Mouse (Mus musculus) kidney, embryonic 16.5 days (tissue): ENCODE results near the gene Cdr2l. TPM values are rescaled to one million over a fixed set of nuclear protein-coding genes. Genes with fewer than 3 reads are reported as not detected.
"Not testable (repeated sequence)": the region's sequence is repeated elsewhere in the genome, so short reads cannot be mapped to it uniquely, and the experiment has no call there.

Experiments used
- ATAC-seq: fragments of 200-750 bp; cut with Nextera tagmentation; 2 replicates; pipeline ENCODE4 v1.8.0; 2017; ENCODE audit warnings: moderate TSS enrichment; ENCODE audit not compliant: low FRiP score, low TSS enrichment
- H3K27ac ChIP-seq: fragments of 300-500 bp; sonication (generic); 2 replicates; pipeline ENCODE4 v1.5.1; 2014; ENCODE audit warnings: low read length
- H3K27me3 ChIP-seq: fragments of 300-500 bp; sonication (generic); 2 replicates; pipeline ENCODE4 v1.6.1; 2014; ENCODE audit warnings: low read length, control low read depth, mixed read lengths; ENCODE audit not compliant: insufficient read depth
- H3K36me3 ChIP-seq: fragments of 300-500 bp; sonication (generic); 2 replicates; pipeline ENCODE4 v1.6.1; 2014; ENCODE audit warnings: low read length, control low read depth, mixed read lengths; ENCODE audit not compliant: insufficient read depth
- H3K4me1 ChIP-seq: fragments of 300-500 bp; sonication (generic); 2 replicates; pipeline ENCODE4 v1.6.1; 2014; ENCODE audit warnings: low read length, control low read depth, mixed read lengths; ENCODE audit not compliant: insufficient read depth
- H3K4me2 ChIP-seq: fragments of 300-500 bp; sonication (generic); replicated peaks from 2 replicates; pipeline ENCODE4 v1.6.1; 2014; ENCODE audit warnings: low read depth, low read length
- H3K4me3 ChIP-seq: fragments of 300-500 bp; sonication (generic); 2 replicates; pipeline ENCODE4 v1.5.1; 2014; ENCODE audit warnings: mild to moderate bottlenecking, low read length
- H3K9ac ChIP-seq: fragments of 300-500 bp; sonication (generic); replicated peaks from 2 replicates; pipeline ENCODE4 v1.6.1; 2014; ENCODE audit warnings: low read length
- H3K9me3 ChIP-seq: fragments of 300-500 bp; sonication (generic); 2 replicates; pipeline ENCODE4 v1.6.1; 2016; ENCODE audit warnings: low read length, control low read depth
- WGBS: fragments of 180-500 bp; shearing (Covaris S2); extraction: QIAGEN DNeasy Blood & Tissue Kit; methylation state at CpG from one replicate; pipeline ENCODE4 v1.1.7; 2014; 5-methylcytosine and 5-hydroxymethylcytosine counted together
- polyA plus RNA-seq: library from polyadenylated mRNA; unstranded; fragments of >200 nt; fragmentation: Nextera tagmentation; extraction: Ambion mirVana; gene quantifications from 2 replicates; pipeline ENCODE4 v1.2.1, GENCODE M21; 2015

The Cdr2l gene
- polyA plus RNA-seq, 1 experiment from 2014 or later, result 7.9 TPM

DNA sequence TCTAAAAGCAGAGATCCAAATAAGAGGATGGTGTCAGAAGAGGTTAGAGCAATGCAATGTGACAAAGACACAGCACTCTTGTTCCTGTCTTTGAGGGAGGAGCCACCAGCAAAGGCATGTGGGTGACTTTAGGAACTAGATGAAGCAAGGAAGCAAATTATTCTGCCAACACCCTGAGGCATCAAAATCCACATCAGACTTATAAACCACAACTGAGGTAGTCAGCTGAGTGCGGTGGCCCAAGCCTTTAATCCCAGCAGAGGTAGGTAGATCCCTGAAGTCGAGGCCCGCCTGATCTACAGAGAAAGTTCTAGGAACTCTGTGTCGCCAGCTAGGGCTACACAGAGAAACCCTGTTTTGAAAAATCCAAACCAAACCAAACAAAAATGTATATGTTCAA is 4.5 kb upstream of the Cdr2l start:
- H3K27ac ChIP-seq, result no peak overlapping the region
- H3K9ac ChIP-seq, result no peak overlapping the region
- H3K4me2 ChIP-seq, result no peak overlapping the region
- no peaks in the 10 kb centered on the region for H3K9me3 ChIP-seq
- H3K4me3 ChIP-seq, result no peak overlapping the region
- no peak for ATAC-seq
- peaks cover 14% of the 10 kb centered on the region; the same call in 1 of the 2 replicates for H3K4me1 ChIP-seq
- H3K27me3 ChIP-seq, result peaks cover 29% of the 10 kb centered on the region
- H3K36me3 ChIP-seq, result no peaks in the 10 kb centered on the region
- 81% methylated on average over 4 of the region's 4 CpGs for WGBS

- no peak overlapping the region for H3K27ac ChIP-seq
- H3K4me1 ChIP-seq, result peaks cover 20% of the 10 kb centered on the region
- H3K9me3 ChIP-seq, result no peaks in the 10 kb centered on the region
- no peak overlapping the region for H3K4me2 ChIP-seq
- H3K9ac ChIP-seq, result no peak overlapping the region
- no peaks in the 10 kb centered on the region for H3K36me3 ChIP-seq
- WGBS, result 81% methylated on average over 7 of the region's 7 CpGs
- H3K4me3 ChIP-seq, result no peak overlapping the region
- ATAC-seq, result no peak
- H3K27me3 ChIP-seq, result peaks cover 28% of the 10 kb centered on the region
These were observed 3.9 kb upstream of the Cdr2l start for GRCm38 (mm10) chr11:115377854-115378253.

DNA sequence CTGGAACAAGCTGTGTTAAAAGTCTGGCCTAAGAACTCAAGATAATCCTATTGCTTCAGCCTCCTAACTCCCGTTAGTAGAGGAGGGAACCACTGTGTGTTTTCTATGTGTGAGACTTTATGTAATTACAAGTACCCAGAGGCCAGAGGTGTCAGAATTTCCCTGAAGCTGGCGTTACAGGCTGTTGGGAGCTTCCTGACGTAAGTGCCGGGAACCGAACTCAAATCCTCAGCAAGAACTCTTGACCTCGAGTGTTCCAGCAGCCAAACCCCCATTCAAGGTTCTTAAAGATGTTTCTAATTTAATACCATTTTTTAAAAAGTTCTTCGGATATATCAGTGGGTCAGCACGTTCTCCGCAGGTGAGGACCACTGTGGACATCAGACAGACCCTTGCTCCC is 440 bp upstream of the Cdr2l start:
- 11% methylated on average over 9 of the region's 9 CpGs for WGBS
- Histone ChIP-seq H3K9ac (peak overlapping the region; percentile 84; the same call in 1 of the 2 replicates), H3K27ac (peak overlapping the region; percentile 53; the same call in 1 of the 2 replicates)

DNA sequence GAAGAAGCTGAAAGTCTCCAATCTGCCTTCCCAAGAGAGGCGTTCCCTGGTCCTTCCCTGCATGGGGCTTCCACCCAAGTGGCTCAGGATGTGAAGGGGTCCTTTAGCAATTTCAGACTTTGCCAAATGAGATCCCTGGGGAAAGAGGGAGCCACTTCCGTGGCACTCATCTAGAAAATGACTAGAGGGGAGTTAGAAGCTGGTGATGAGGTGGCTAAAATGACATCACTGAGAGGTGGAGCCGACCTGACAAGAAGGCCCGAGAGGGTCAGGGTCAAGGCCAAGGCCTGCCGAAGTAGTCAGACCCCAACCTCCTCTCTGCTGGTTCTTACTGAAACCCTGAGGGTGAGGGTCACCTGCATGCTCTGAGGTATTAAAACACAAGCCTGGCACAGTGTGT is 1.2 kb downstream of the Cdr2l start:
- no peak overlapping the region; the same call in 1 of the 2 replicates for H3K27ac ChIP-seq
- WGBS, result 13% methylated on average over 5 of the region's 5 CpGs
- peak overlapping the region; percentile 84 for H3K9ac ChIP-seq
- no peaks in the 10 kb centered on the region for H3K36me3 ChIP-seq
- no peaks in the 10 kb centered on the region for H3K27me3 ChIP-seq
- H3K9me3 ChIP-seq, result no peaks in the 10 kb centered on the region
- peak overlapping the region; percentile 74 for H3K4me3 ChIP-seq
- H3K4me2 ChIP-seq, result peak overlapping the region; percentile 83
- H3K4me1 ChIP-seq, result peaks cover 36% of the 10 kb centered on the region
- ATAC-seq, result no peak

More for the DNA sequence above, 440 bp upstream of the Cdr2l start:
- no peak for ATAC-seq
- peaks cover under 1% of the 10 kb centered on the region for H3K27me3 ChIP-seq
- peaks cover 36% of the 10 kb centered on the region for H3K4me1 ChIP-seq
- H3K36me3 ChIP-seq, result no peaks in the 10 kb centered on the region
- no peaks in the 10 kb centered on the region for H3K9me3 ChIP-seq
- H3K4me2 ChIP-seq, result peak overlapping the region; percentile 83
- H3K4me3 ChIP-seq, result peak overlapping the region; percentile 74

DNA sequence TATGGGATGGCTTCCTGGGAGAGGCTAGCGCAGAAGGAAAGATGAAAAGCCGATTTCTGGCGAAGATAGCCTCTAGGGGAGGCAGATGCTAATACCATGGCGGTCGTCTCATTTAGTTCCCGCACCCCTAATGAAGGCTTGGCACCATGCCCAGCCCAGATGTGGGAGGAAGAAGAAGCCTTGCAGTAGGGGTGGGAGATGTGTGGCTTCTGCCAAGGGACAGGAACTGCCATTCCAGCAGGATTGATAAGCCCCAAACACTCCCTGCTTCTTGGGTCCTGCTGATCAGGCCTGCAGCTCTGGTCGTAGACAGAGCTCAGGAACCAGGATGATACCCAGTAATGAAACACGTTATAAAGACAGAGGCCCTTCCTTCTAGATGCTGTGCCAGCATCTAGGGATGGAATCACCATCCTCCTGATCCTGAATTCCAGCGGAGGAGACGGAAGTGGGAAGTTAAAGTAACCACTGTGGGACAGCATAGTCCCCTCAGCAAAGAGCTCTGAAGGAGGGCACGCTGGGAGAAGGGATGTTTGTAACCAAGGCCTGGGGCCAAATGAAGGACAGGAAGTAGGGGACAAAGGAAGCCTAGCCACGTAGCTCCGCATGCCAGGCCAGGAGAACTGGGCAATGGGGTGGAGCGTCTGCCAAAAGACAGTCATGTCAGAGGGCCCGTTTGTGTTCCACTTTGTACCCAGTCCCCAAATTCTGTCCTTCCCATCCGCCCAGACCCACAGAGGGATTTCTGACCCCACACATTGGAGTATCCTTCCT is 2.2 kb downstream of the Cdr2l start:
- Histone ChIP-seq H3K27ac (peak overlapping the region; percentile 22), H3K4me3 (no peak overlapping the region), H3K4me1 (peaks cover 36% of the 10 kb centered on the region), H3K4me2 (peak overlapping the region; percentile 83), H3K27me3 (no peaks in the 10 kb centered on the region), H3K9me3 (no peaks in the 10 kb centered on the region), H3K36me3 (no peaks in the 10 kb centered on the region), H3K9ac (no peak overlapping the region)
- ATAC-seq, result no peak
- WGBS, result 54% methylated on average over 16 of the region's 16 CpGs

GRCm38 (mm10) chr11:115384587-115384986 is 2.9 kb downstream of the Cdr2l start:
- Histone ChIP-seq H3K4me2 (peak overlapping the region; percentile 83; the same call in 1 of the 2 replicates), H3K9me3 (no peaks in the 10 kb centered on the region), H3K27ac (peak overlapping the region; percentile 22), H3K9ac (peak overlapping the region; percentile 24), H3K27me3 (no peaks in the 10 kb centered on the region), H3K36me3 (no peaks in the 10 kb centered on the region), H3K4me3 (no peak overlapping the region), H3K4me1 (peaks cover 36% of the 10 kb centered on the region)
- 54% methylated on average over 5 of the region's 5 CpGs for WGBS
- ATAC-seq, result no peak

GRCm38 (mm10) chr11:115386859-115387258 is 5.1 kb downstream of the Cdr2l start:
- WGBS, result 92% methylated on average over 3 of the region's 3 CpGs
- ATAC-seq, result not testable (repeated sequence)
- peaks cover 30% of the 10 kb centered on the region for H3K4me1 ChIP-seq

GRCm38 (mm10) chr11:115391358-115391757 is 9.6 kb downstream of the Cdr2l start:
- no peak overlapping the region for H3K27ac ChIP-seq
- H3K4me3 ChIP-seq, result no peak overlapping the region
- H3K4me1 ChIP-seq, result no peaks in the 10 kb centered on the region
- WGBS, result 87% methylated on average over 7 of the region's 7 CpGs
- H3K9ac ChIP-seq, result no peak overlapping the region
- H3K4me2 ChIP-seq, result no peak overlapping the region
- ATAC-seq, result no peak
- peaks cover 24% of the 10 kb centered on the region for H3K36me3 ChIP-seq
- no peaks in the 10 kb centered on the region for H3K9me3 ChIP-seq
- H3K27me3 ChIP-seq, result no peaks in the 10 kb centered on the region

More at GRCm38 (mm10) chr11:115386859-115387258, 5.1 kb downstream of the Cdr2l start:
- H3K9ac ChIP-seq, H3K36me3 ChIP-seq, H3K27me3 ChIP-seq, H3K27ac ChIP-seq, H3K9me3 ChIP-seq, H3K4me2 ChIP-seq, H3K4me3 ChIP-seq: not testable (repeated sequence)

- WGBS, result 62% methylated on average over 34 of the region's 34 CpGs
- H3K4me3 ChIP-seq, result peak overlapping the region; percentile 18; the same call in 1 of the 2 replicates
- peaks cover 24% of the 10 kb centered on the region for H3K36me3 ChIP-seq
- peak overlapping the region; percentile 36 for H3K4me2 ChIP-seq
- 0 out of 2 replicates have a peak, but pooled peaks have one; percentile 39 for ATAC-seq
- no peaks in the 10 kb centered on the region for H3K4me1 ChIP-seq
- H3K27ac ChIP-seq, result no peak overlapping the region
- H3K9ac ChIP-seq, result no peak overlapping the region
- H3K9me3 ChIP-seq, result no peaks in the 10 kb centered on the region
- H3K27me3 ChIP-seq, result no peaks in the 10 kb centered on the region
These were observed 12.1 kb downstream of the Cdr2l start for GRCm38 (mm10) chr11:115393721-115394325.

- Histone ChIP-seq H3K9me3 (no peaks in the 10 kb centered on the region), H3K4me1 (no peaks in the 10 kb centered on the region), H3K36me3 (peaks cover 9% of the 10 kb centered on the region), H3K9ac (no peak overlapping the region), H3K4me2 (no peak overlapping the region), H3K4me3 (no peak overlapping the region), H3K27ac (no peak overlapping the region), H3K27me3 (no peaks in the 10 kb centered on the region)
- 82% methylated on average over 7 of the region's 7 CpGs for WGBS
- ATAC-seq, result no peak
These were observed 16.4 kb downstream of the Cdr2l start for GRCm38 (mm10) chr11:115398085-115398484.
